Mouse (Mus musculus) testis, adult 10 weeks (tissue): Measurements from ENCODE around the gene Siae. TPM values are rescaled to one million over a fixed set of nuclear protein-coding genes. Genes with fewer than 3 reads are reported as not detected.

Experiments used
- polyA plus RNA-seq: library from polyadenylated mRNA; stranded (reverse); fragments of 350-450 nt; fragmentation: Illumina TruSeq; extraction: RNeasy Lipid Tissue Mini Kit (QIAGEN cat#74804); gene quantifications from one replicate; pipeline ENCODE4 v1.2.3, GENCODE M21; 2014; ENCODE audit warnings: low read depth, low replicate concordance

Siae gene
- polyA plus RNA-seq, result 14.4 TPM

DNA sequence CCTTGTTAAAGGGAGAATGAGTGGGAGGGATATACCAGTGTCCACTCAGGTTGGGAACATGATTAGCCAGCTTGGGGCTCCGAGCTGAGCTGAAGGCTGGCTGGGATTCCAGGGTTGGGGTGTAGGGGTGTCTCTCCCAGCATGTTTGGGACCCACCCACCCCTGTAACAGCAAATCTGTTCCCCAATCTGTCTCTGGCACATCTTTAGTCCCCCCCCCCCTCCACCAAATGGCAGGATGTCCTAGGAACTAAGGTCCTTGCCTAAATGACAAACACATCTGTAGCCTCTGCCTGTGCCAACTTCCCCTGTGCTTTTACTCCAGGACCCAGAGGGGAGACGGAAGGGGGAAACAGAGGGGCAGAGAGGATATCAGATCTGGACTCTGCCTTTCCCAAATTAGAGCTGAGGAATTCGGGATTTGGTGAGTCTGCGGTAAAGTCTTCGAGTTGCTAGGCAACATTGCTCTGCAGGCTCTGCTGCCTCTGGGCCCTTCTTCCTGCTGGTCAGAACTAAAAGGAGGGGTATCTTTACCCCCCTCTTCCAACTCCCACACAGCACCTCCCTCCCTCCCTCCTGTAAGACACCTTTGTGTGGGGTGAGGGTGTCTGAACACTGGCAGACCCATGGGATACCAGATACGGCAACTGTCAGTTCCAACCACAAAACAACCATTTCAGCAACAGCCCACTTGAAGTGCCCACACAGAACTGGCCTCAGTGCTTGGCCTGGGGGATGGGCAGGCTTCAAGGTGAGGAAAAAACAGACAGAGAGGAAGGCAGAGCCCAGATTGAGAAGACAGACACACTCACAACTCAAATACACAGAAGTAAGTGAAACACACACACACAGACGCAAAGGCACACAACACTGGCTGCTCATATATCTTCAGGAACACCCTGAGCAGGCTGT is at the start of gene Siae:
Gene Siae, plus strand, starts transcription at position 861 of the 911 bp plus-strand sequence.

GRCm38 (mm10) chr9:37527396-37528224 is 27.9 kb upstream of the Siae start, which contains the start of gene Esam:
Gene Esam, plus strand, starts transcription at chr9:37528078.

DNA sequence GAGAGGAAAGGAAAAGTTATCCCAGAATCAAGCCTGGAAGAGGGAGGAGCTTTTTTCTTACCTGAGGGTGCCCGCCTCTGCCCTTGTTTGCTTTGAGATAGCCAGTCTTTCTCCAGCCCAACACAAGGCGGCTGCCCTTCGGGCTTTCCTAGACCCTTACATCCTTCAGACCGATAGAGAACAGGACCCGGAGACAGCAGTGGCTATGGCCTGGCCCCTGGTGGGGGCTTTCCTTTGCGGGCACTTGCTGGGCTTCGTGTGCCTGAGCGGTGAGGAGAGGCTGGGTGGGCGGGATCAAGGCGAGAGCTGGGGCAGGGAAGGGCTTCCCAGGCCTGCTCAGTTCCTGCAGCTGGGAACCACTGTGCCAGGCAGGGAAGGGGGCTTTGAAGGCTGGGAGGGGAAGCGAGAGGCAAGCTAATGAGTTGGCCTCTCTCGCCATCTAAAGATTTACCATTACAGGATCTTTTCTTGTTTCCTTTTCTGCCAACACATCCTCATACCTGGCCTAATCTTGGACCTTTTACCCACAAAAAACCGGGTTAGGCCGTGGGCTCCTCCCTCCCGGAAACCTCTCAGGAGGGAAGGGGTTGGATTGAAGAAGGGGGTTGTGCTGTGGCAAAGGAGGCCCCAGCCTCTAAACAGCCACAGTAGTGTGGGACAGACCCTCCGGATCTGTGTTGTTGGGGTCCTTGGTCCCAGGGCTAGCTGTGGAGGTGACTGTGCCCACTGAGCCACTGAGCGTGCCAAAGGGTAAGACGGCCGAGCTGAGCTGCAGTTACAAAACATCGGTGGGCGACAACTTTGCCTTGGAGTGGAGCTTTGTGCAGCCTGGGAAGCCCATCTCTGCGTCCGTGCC is 16.1 kb upstream of the Siae start, which contains the start of gene Vsig2:
Gene Vsig2, plus strand, starts transcription at position 86 of the 856 bp plus-strand sequence.

DNA sequence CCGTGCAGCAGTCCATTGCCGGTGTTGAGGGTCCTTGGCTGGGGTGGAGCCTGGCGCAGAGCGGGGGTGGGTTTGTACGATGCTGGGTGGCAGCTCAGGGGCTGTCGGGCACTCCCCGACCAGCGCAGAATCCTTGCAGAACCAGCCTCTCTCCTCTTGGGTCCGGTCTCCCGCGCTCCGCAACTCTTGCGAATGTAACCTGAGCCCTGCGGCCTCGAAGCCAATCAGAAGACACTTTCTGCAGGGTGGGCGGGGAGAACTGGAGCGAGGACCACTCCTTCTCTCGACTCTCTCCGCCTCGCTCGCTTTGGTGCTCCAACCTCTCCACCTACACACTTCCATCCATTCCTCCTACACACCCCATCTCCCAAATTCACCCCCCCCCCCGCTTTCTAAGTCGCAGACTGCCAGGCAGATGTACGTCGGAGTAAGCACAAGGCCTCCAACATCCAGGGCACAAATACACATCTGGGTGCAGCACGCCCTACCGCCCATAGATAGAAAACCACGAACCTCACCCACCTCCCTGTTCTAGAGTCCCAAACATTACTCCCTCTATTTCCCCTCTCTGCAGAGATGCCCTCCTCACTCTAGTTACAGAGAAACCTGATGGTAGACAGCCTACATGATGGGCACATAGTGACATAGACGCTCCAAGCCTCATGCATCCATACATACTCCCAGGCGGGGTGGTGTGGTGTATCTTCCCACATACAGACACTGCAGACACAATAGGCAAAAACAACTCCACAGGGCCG is 2.8 kb upstream of the Siae start, which contains the start of gene Nrgn:
Gene Nrgn, minus strand, starts transcription at position 369 of the 758 bp plus-strand sequence.

GRCm38 (mm10) chr9:37613182-37613910 is 57.8 kb downstream of the Siae start, which contains the start of gene Spa17:
Gene Spa17, minus strand, starts transcription at chr9:37613722.

DNA sequence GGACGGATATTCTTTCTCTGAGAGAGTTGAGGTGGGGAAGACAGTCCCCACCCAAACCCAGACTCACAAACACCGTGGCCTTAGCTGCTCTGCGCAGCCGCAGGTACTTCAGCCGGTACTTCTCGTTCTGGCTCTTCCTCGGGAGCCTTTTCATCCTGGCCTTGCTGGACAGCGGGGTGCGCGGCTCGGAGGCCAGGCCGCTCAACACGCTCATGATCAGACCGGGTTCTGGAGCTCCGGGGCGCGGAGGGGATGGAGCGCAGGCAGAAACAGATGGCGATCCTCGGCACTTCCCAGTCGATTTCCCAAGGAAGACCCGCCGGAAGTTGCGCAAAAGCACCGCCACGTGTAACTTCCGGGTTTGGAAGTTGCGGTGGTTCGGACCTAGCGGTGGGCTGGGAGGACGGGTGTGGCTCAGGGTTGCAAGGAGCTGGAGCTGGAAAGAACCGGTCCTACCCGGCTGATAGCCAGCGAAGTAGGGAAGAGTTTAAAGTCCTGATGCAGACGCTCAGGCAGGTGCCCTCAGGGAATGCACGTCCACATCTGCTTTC is 101.5 kb downstream of the Siae start, which contains the start of gene Tbrg1:
Gene Tbrg1, minus strand, starts transcription at position 382 of the 551 bp plus-strand sequence.

GRCm38 (mm10) chr9:37669115-37669514 is 113.6 kb downstream of the Siae start, which contains the start of gene Panx3:
Gene Panx3, minus strand, starts transcription at chr9:37669235.

Other genes with a start within 250 kb of the Siae start
- 35.5 TPM for gene Ccdc15, start 207.3 kb upstream of the Siae start, polyA plus RNA-seq
- 5.7 TPM for gene Hepacam, start 188.3 kb upstream of the Siae start, polyA plus RNA-seq
- 0.11 TPM for gene Robo4, start 153.8 kb upstream of the Siae start, polyA plus RNA-seq
- gene Robo3, start 122.5 kb upstream of the Siae start, polyA plus RNA-seq, result not detected
- 34.6 TPM for gene Msantd2, start 66.4 kb upstream of the Siae start, polyA plus RNA-seq
- gene Esam, start 27.6 kb upstream of the Siae start, polyA plus RNA-seq, result 2.3 TPM
- not detected for gene Vsig2, start 16.4 kb upstream of the Siae start, polyA plus RNA-seq
- gene Nrgn, start 2.8 kb upstream of the Siae start, polyA plus RNA-seq, result 0.20 TPM
- 4,141 TPM for gene Spa17, start 58.0 kb downstream of the Siae start, polyA plus RNA-seq
- 57.5 TPM for gene Tbrg1, start 101.6 kb downstream of the Siae start, polyA plus RNA-seq
- 0.91 TPM for gene Panx3, start 113.5 kb downstream of the Siae start, polyA plus RNA-seq
- gene Olfr160, start 160.6 kb downstream of the Siae start, polyA plus RNA-seq, result not detected
- gene Olfr874, start 189.4 kb downstream of the Siae start, polyA plus RNA-seq, result 0.63 TPM
- 0.36 TPM for gene Olfr875, start 216.2 kb downstream of the Siae start, polyA plus RNA-seq
- not detected for gene Olfr876, start 247.3 kb downstream of the Siae start, polyA plus RNA-seq